Mouse (Mus musculus) myocyte (in vitro differentiated cells): ENCODE measurements around the gene Hopx.

Source experiments
- MAX ChIP-seq: IDR thresholded peaks from one replicate; pipeline ENCODE4 v1.6.1; 2011; ENCODE audit warnings: low read depth, mild to moderate bottlenecking, control low read depth
- MYOD1 ChIP-seq, 3 experiments: IDR thresholded peaks; one replicate each; pipeline ENCODE4 v1.6.1; 2011; ENCODE audit warnings: control low read depth in 2 of 3, low read depth in 2 of 3, mild to moderate bottlenecking in 2 of 3, moderate library complexity in 1 of 3; ENCODE audit not compliant: insufficient read length in 2 of 3, control insufficient read depth in 1 of 3
- MYOG ChIP-seq, 3 experiments: IDR thresholded peaks; one replicate each; pipeline ENCODE4 v1.6.1; 2011; ENCODE audit warnings: control low read depth in 2 of 3, low read depth in 2 of 3, mild to moderate bottlenecking in 2 of 3; ENCODE audit not compliant: insufficient read length in 2 of 3, control insufficient read depth in 1 of 3, insufficient read depth in 1 of 3
- POLR2A ChIP-seq: IDR thresholded peaks from one replicate; pipeline ENCODE4 v1.6.1; 2011; ENCODE audit warnings: low read depth, mild to moderate bottlenecking, control low read depth, moderate library complexity; ENCODE audit not compliant: insufficient read length
- POLR2AphosphoS2 ChIP-seq: IDR thresholded peaks from one replicate; pipeline ENCODE4 v1.6.1; 2011; ENCODE audit warnings: low read depth, control low read depth; ENCODE audit not compliant: insufficient read length

GRCm38 (mm10) chr5:77084418-77084817 is 30.5 kb downstream of the Hopx start:
- no peak for TF ChIP-seq MYOG (IDR thresholded peaks at IDR 0.05; ENCODE audit: control insufficient read depth in 1 of 3, insufficient read depth in 1 of 3, insufficient read length in 2 of 3, low read depth in 2 of 3)
- TF ChIP-seq POLR2AphosphoS2, result no peak
- no peak for TF ChIP-seq MAX
- no peak for TF ChIP-seq POLR2A
- TF ChIP-seq MYOD1 (IDR thresholded peaks at IDR 0.05; ENCODE audit: control insufficient read depth in 1 of 3, insufficient read length in 2 of 3, low read depth in 2 of 3), result no peak
